Mouse (Mus musculus): ENCODE data around the gene Coro1c. TPM values are rescaled to one million over a fixed set of nuclear protein-coding genes. Genes with fewer than 3 reads are reported as not detected.

Gene Coro1c
- total and polyA plus RNA-seq, 3 experiments, result 66.1 to 87.4 (median 69.9) TPM

- H3K79me2 ChIP-seq (replicated peaks; ENCODE audit: control insufficient read depth, extremely low read depth, insufficient read depth, poor library complexity, severe bottlenecking), result no peaks in the 10 kb centered on the region
- H3K27me3 ChIP-seq (replicated peaks), result no peaks in the 10 kb centered on the region
- peak overlapping the region; percentile 82 for H3K27ac ChIP-seq (ENCODE audit: insufficient read depth, low read depth)
- H3K9ac ChIP-seq (ENCODE audit: insufficient read depth, low read depth), result peak overlapping the region; percentile 38; the same call in 1 of the 2 replicates
- dilution Hi-C loops (cut with MboI; ENCODE audit: extremely low pct_ligation_motif_present, extremely low pct_unique_long_range_greater_than_20kb, low sequenced_read_pairs), result no loop called here
- H3K4me1 ChIP-seq (ENCODE audit: control insufficient read depth in 1 of 2, insufficient read depth in 2 of 2), result peaks cover 9 to 36% of the 10 kb centered on the region in 2 experiments; a peak in 3 of 4 replicates
- peaks cover 6 to 14% of the 10 kb centered on the region in 2 experiments for H3K36me3 ChIP-seq (replicated peaks in 1 of 2; ENCODE audit: control insufficient read depth in 1 of 2, insufficient read depth in 1 of 2, low read length in 1 of 2)
- H3K9me3 ChIP-seq (replicated peaks; ENCODE audit: low read length), result peaks cover 12% of the 10 kb centered on the region
- peak; percentile 87 for DNase-seq (ENCODE audit: extremely low read depth)
- no peak overlapping the region for H3K4me3 ChIP-seq (replicated peaks in 1 of 3; ENCODE audit: low read depth in 2 of 3, low read length in 2 of 3, poor library complexity in 1 of 3)
- H3K4me2 ChIP-seq (ENCODE audit: insufficient read depth, low read depth, poor library complexity, severe bottlenecking), result peak overlapping the region; percentile 67
- in situ Hi-C loops (cut with MboI; ENCODE audit: low pct_ligation_motif_present, low pct_unique_long_range_greater_than_20kb, low sequenced_read_pairs), result loop anchor here (5.0 to 10.0 kb wide), 2 partner anchors 37 to 450 kb away; no protein-coding TSS in a partner anchor
- no peak for TF ChIP-seq USF2 (conservative IDR thresholded peaks at IDR 0.05; ENCODE audit: low read depth, low read length)
- no peak for TF ChIP-seq GABPA (IDR thresholded peaks at IDR 0.05; ENCODE audit: insufficient replicate concordance, low read depth, low read length)
- TF ChIP-seq ZC3H11A (IDR thresholded peaks at IDR 0.05; ENCODE audit: low read depth, low read length), result no peak
- no peak for TF ChIP-seq TBP (conservative IDR thresholded peaks at IDR 0.05; ENCODE audit: low read depth, low read length)
- peak; percentile 96 for TF ChIP-seq TCF12 (IDR thresholded peaks at IDR 0.05; ENCODE audit: low read depth, low read length)
- no peak for TF ChIP-seq POLR2A (IDR thresholded peaks at IDR 0.05; ENCODE audit: low read depth, low read length)
- no peak; the same call in 1 of the 2 replicates for TF ChIP-seq SMC3 (IDR thresholded peaks at IDR 0.05; ENCODE audit: low read depth, low read length)
- peak; percentile 88 for TF ChIP-seq MAX (IDR thresholded peaks at IDR 0.05; ENCODE audit: low read length)
- TF ChIP-seq JUN (IDR thresholded peaks at IDR 0.05; ENCODE audit: insufficient read depth, low read depth, low read length), result no peak
- no peak; the same call in 1 of the 2 replicates for TF ChIP-seq RAD21 (IDR thresholded peaks at IDR 0.05; ENCODE audit: low read depth, low read length)
- TF ChIP-seq MXI1 (IDR thresholded peaks at IDR 0.05; ENCODE audit: low read depth, low read length), result peak; percentile 64; the same call in 1 of the 2 replicates
- no peak; the same call in 1 of the 2 replicates for TF ChIP-seq ZMIZ1 (IDR thresholded peaks at IDR 0.05; ENCODE audit: low read depth, low read length)
- TF ChIP-seq RCOR1 (conservative IDR thresholded peaks at IDR 0.05; ENCODE audit: low read depth, low read length), result peak; percentile 75
- peak; percentile 73 for TF ChIP-seq BHLHE40 (IDR thresholded peaks at IDR 0.05; ENCODE audit: low read depth, low read length)
- TF ChIP-seq PAX5 (IDR thresholded peaks at IDR 0.05; ENCODE audit: low read length), result no peak
- peak; percentile 52; the same call in 1 of the 2 replicates for TF ChIP-seq NELFE (IDR thresholded peaks at IDR 0.05; ENCODE audit: low read depth, low read length)
- TF ChIP-seq JUND (conservative IDR thresholded peaks at IDR 0.05; ENCODE audit: low read depth, low read length), result 0 out of 2 replicates have a peak, but pooled peaks have one; percentile 23
- 0 out of 2 replicates have a peak, but pooled peaks have one; percentile 20 for TF ChIP-seq CHD1 (IDR thresholded peaks at IDR 0.05; ENCODE audit: low read depth, low read length)
- TF ChIP-seq ELF1 (IDR thresholded peaks at IDR 0.05; ENCODE audit: low read depth, low read length), result no peak; the same call in 1 of the 2 replicates
- no peak for TF ChIP-seq E2F4 (IDR thresholded peaks at IDR 0.05; ENCODE audit: insufficient replicate concordance, low read depth, low read length)
- no peak for TF ChIP-seq KAT2A (IDR thresholded peaks at IDR 0.05; ENCODE audit: insufficient replicate concordance, low read length)
- TF ChIP-seq EP300 (IDR thresholded peaks at IDR 0.05; ENCODE audit: low read length), result peak; percentile 83
- TF ChIP-seq ETS1 (conservative IDR thresholded peaks at IDR 0.05; ENCODE audit: low read depth, low read length), result peak; percentile 88
- TF ChIP-seq NRF1 (IDR thresholded peaks at IDR 0.05; ENCODE audit: low read depth, low read length), result peak; percentile 28; the same call in 1 of the 2 replicates
- peak; percentile 70 for TF ChIP-seq CHD2 (IDR thresholded peaks at IDR 0.05; ENCODE audit: low read length)
- TF ChIP-seq MAZ (IDR thresholded peaks at IDR 0.05; ENCODE audit: low read depth, low read length), result peak; percentile 66
- TF ChIP-seq MAFK (IDR thresholded peaks at IDR 0.05; ENCODE audit: insufficient replicate concordance, low read length), result 0 out of 2 replicates have a peak, but pooled peaks have one; percentile 10
- no peak for TF ChIP-seq CTCF (conservative IDR thresholded peaks at IDR 0.05 in 1 of 2, IDR thresholded peaks at IDR 0.05 in 1 of 2; ENCODE audit: low read depth in 2 of 2, low read length in 2 of 2)
- TF ChIP-seq IRF4 (IDR thresholded peaks at IDR 0.05; ENCODE audit: low read depth, low read length), result peak; percentile 86
- TF ChIP-seq SIN3A (IDR thresholded peaks at IDR 0.05; ENCODE audit: low read length), result peak; percentile 80
- peak; percentile 49 for TF ChIP-seq HCFC1 (IDR thresholded peaks at IDR 0.05; ENCODE audit: low read depth, low read length)
- TF ChIP-seq MYC (IDR thresholded peaks at IDR 0.05; ENCODE audit: low read depth, low read length), result peak; percentile 90
- no peak for TF ChIP-seq USF1 (IDR thresholded peaks at IDR 0.05; ENCODE audit: low read depth, low read length)
- TF ChIP-seq ZNF384 (IDR thresholded peaks at IDR 0.05; ENCODE audit: low read depth, low read length), result no peak
- TF ChIP-seq POLR2AphosphoS2 (IDR thresholded peaks at IDR 0.05; ENCODE audit: low read depth, low read length), result no peak
- TF ChIP-seq ZKSCAN1 (IDR thresholded peaks at IDR 0.05; ENCODE audit: borderline replicate concordance, low read depth, low read length), result no peak
- TF ChIP-seq MEF2A (IDR thresholded peaks at IDR 0.05; ENCODE audit: borderline replicate concordance, low read depth, low read length), result peak; percentile 77; the same call in 1 of the 2 replicates
These were observed 94.2 kb downstream of the Coro1c start for GRCm38 (mm10) chr5:113814111-113815040.

Measured in CH12.LX (cell line).